Comparison of ENCODE assay signal across 15 mouse cellular contexts in genomic region chr6:77863379-77863778, GRCm38 (mm10).
"Had no signal": no experiment of that assay in that cellular context is flagged by ENCODE, and none has a peak within 500 bp of the region (broad histone marks: within the 10 kb centered on the region; RNA-seq: fewer than 3 reads in every experiment).

No protein-coding gene starts in this region.

- H3K27me3 ChIP-seq: lung, embryonic 15.5 days; midbrain, embryonic 13.5 days; midbrain, embryonic 15.5 days; neural tube, embryonic 13.5 days; neural tube, embryonic 15.5 days had no signal

- H3K27ac ChIP-seq: liver, embryonic 14.5 days; lung, embryonic 15.5 days; midbrain, embryonic 10.5 days; midbrain, embryonic 13.5 days; midbrain, embryonic 15.5 days; neural tube, embryonic 13.5 days; neural tube, embryonic 15.5 days had no signal

- DNase-seq: lung, postnatal 10 days; lung, postnatal 4 days; retina, postnatal 1 day; spleen, adult 18-20 months; thymus, adult 18-20 months; thymus, postnatal 14 days; thymus, postnatal 36 days had no signal

- H3K4me3 ChIP-seq: lung, embryonic 15.5 days; midbrain, embryonic 10.5 days; midbrain, embryonic 13.5 days; midbrain, embryonic 15.5 days; myocyte; neural tube, embryonic 13.5 days; neural tube, embryonic 15.5 days had no signal

- H3K4me1 ChIP-seq: lung, embryonic 15.5 days; midbrain, embryonic 10.5 days; midbrain, embryonic 15.5 days; neural tube, embryonic 13.5 days; neural tube, embryonic 15.5 days had no signal

- H3K36me3 ChIP-seq: lung, embryonic 15.5 days; midbrain, embryonic 10.5 days; midbrain, embryonic 13.5 days; midbrain, embryonic 15.5 days; neural tube, embryonic 13.5 days; neural tube, embryonic 15.5 days had no signal

- H3K9me3 ChIP-seq: lung, embryonic 15.5 days; midbrain, embryonic 10.5 days; midbrain, embryonic 13.5 days; midbrain, embryonic 15.5 days; neural tube, embryonic 13.5 days; neural tube, embryonic 15.5 days had no signal

- ATAC-seq: midbrain, embryonic 13.5 days; midbrain, embryonic 15.5 days had no signal

- H3K9ac ChIP-seq: liver, embryonic 14.5 days; lung, embryonic 15.5 days; midbrain, embryonic 13.5 days; midbrain, embryonic 15.5 days; neural tube, embryonic 13.5 days; neural tube, embryonic 15.5 days had no signal

- H3K4me2 ChIP-seq: lung, embryonic 15.5 days; midbrain, embryonic 13.5 days; midbrain, embryonic 15.5 days; neural tube, embryonic 13.5 days; neural tube, embryonic 15.5 days had no signal
